ENCODE assay signal across 21 mouse cellular contexts in the genomic region with DNA sequence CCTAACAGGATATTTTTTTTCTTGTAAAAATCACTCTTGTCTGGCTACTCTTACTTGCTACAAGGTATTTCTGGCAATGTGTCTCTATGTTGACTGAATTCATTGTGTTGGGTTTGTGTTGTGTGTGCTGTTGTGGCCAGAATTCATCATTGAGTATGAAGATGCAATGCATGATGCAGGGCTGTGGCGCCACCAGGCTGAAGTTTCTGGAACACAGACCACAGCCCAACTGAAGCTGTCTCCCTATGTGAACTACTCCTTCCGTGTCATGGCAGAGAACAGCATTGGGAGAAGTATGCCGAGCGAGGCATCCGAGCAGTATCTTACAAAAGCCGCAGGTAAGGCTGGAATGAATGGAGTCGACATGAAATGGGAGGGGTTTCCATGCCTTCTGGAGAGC.
A peak's percentile ranks its signal among the peaks of the same experiment; 100 is the strongest.
DNase-seq lines count a peak whose midpoint lies in the region; ATAC-seq and TF ChIP-seq lines count a peak whose summit lies in the region.
"Had no signal": no experiment of that assay in that cellular context is flagged by ENCODE, and none has a peak within 500 bp of the region (broad histone marks: within the 10 kb centered on the region; RNA-seq: fewer than 3 reads in every experiment).

No protein-coding gene starts in this region.

- TF ChIP-seq CTCF in layer of hippocampus, adult 2 months (conservative IDR thresholded peaks at IDR 0.05) = peak; percentile 52
- TF ChIP-seq CTCF in forebrain, postnatal 0 days (IDR thresholded peaks at IDR 0.05; ENCODE audit: low read depth) = peak; percentile 67

- WGBS in midbrain, embryonic 15.5 days = 84% methylated on average over 7 of the region's 7 CpGs
- WGBS in midbrain, embryonic 13.5 days = 87% methylated on average over 7 of the region's 7 CpGs
- WGBS in forebrain, postnatal 0 days = 88% methylated on average over 7 of the region's 7 CpGs

- H3K4me1 ChIP-seq in midbrain, embryonic 15.5 days = no peaks in the 10 kb centered on the region
- H3K4me1 ChIP-seq in midbrain, embryonic 13.5 days (replicated peaks) = no peaks in the 10 kb centered on the region
- H3K4me1 ChIP-seq in forebrain, postnatal 0 days (ENCODE audit: insufficient read depth) = no peaks in the 10 kb centered on the region
- H3K4me1 ChIP-seq: embryonic facial prominence, embryonic 13.5 days; limb, embryonic 13.5 days had no signal

- no peaks in the 10 kb centered on the region for H3K9me3 ChIP-seq in midbrain, embryonic 15.5 days
- no peaks in the 10 kb centered on the region for H3K9me3 ChIP-seq in midbrain, embryonic 13.5 days
- no peaks in the 10 kb centered on the region for H3K9me3 ChIP-seq in forebrain, postnatal 0 days (ENCODE audit: low read length)
- H3K9me3 ChIP-seq: embryonic facial prominence, embryonic 13.5 days; limb, embryonic 13.5 days had no signal

- ATAC-seq in midbrain, embryonic 15.5 days (replicated peaks) = 0 out of 2 replicates have a peak, but pooled peaks have one; percentile 27
- ATAC-seq in midbrain, embryonic 13.5 days = no peak
- ATAC-seq in forebrain, postnatal 0 days = peak; percentile 67; the same call in 1 of the 2 replicates

- no peak overlapping the region for H3K4me3 ChIP-seq in layer of hippocampus, adult 2 months
- no peak overlapping the region for H3K4me3 ChIP-seq in midbrain, embryonic 15.5 days
- no peak overlapping the region for H3K4me3 ChIP-seq in midbrain, embryonic 13.5 days (replicated peaks)
- no peak overlapping the region for H3K4me3 ChIP-seq in forebrain, postnatal 0 days (ENCODE audit: low read depth, low read length)
- H3K4me3 ChIP-seq: embryonic facial prominence, embryonic 13.5 days; heart, adult 2 months; limb, embryonic 13.5 days; myocyte had no signal

- H3K4me2 ChIP-seq in midbrain, embryonic 15.5 days = no peak overlapping the region
- no peak overlapping the region for H3K4me2 ChIP-seq in midbrain, embryonic 13.5 days (replicated peaks)
- H3K4me2 ChIP-seq in forebrain, postnatal 0 days (ENCODE audit: low read depth) = no peak overlapping the region
- H3K4me2 ChIP-seq: embryonic facial prominence, embryonic 13.5 days; limb, embryonic 13.5 days had no signal

- no peak overlapping the region for H3K9ac ChIP-seq in midbrain, embryonic 15.5 days
- no peak overlapping the region for H3K9ac ChIP-seq in midbrain, embryonic 13.5 days (replicated peaks)
- H3K9ac ChIP-seq in forebrain, postnatal 0 days = no peak overlapping the region
- H3K9ac ChIP-seq: embryonic facial prominence, embryonic 13.5 days; limb, embryonic 13.5 days; liver, embryonic 14.5 days had no signal

- peaks cover 33% of the 10 kb centered on the region for H3K36me3 ChIP-seq in midbrain, embryonic 15.5 days (replicated peaks)
- H3K36me3 ChIP-seq in midbrain, embryonic 13.5 days = peaks cover 59% of the 10 kb centered on the region
- peaks cover 36% of the 10 kb centered on the region for H3K36me3 ChIP-seq in forebrain, postnatal 0 days (ENCODE audit: insufficient read depth)
- H3K36me3 ChIP-seq: embryonic facial prominence, embryonic 13.5 days; limb, embryonic 13.5 days had no signal

- H3K27me3 ChIP-seq in midbrain, embryonic 15.5 days (replicated peaks) = no peaks in the 10 kb centered on the region
- H3K27me3 ChIP-seq in midbrain, embryonic 13.5 days = no peaks in the 10 kb centered on the region
- no peaks in the 10 kb centered on the region for H3K27me3 ChIP-seq in forebrain, postnatal 0 days (ENCODE audit: insufficient read depth, low read length)
- H3K27me3 ChIP-seq: embryonic facial prominence, embryonic 13.5 days; limb, embryonic 13.5 days had no signal

- DNase-seq in cerebellum, postnatal 14 days = peak; percentile 41 to 47
- DNase-seq in cerebellum, adult 9-11 months = no peak
- DNase-seq in layer of hippocampus, adult 2 months (ENCODE audit: low spot score in 2 of 2) = no peak
- DNase-seq in layer of hippocampus, postnatal 36 days = no peak
- peak; percentile 35 for DNase-seq in forebrain, postnatal 0 days
- no peak for DNase-seq in spleen, adult 18-20 months
- DNase-seq: adrenal gland, postnatal 36 days; cerebellum, adult 18-20 months; gastrocnemius, postnatal 25 days; heart, adult 2 months; heart, postnatal 36 days; kidney, adult 2 months; kidney, postnatal 14 days; lung, postnatal 14 days; thymus, postnatal 25 days had no signal

- H3K27ac ChIP-seq in layer of hippocampus, adult 2 months = no peak overlapping the region
- no peak overlapping the region for H3K27ac ChIP-seq in midbrain, embryonic 15.5 days
- H3K27ac ChIP-seq in midbrain, embryonic 13.5 days = no peak overlapping the region
- H3K27ac ChIP-seq in forebrain, postnatal 0 days (ENCODE audit: low read depth, low read length) = no peak overlapping the region
- H3K27ac ChIP-seq: embryonic facial prominence, embryonic 13.5 days; heart, adult 2 months; limb, embryonic 13.5 days; liver, embryonic 14.5 days had no signal

Comparison
In these comparisons a context has a peak if more than half of its experiments do, and no peak if none do; other contexts are left out.
1. DNase-seq: peak in cerebellum, postnatal 14 days (2 of 2) and forebrain, postnatal 0 days (single experiment); none in cerebellum, adult 9-11 months (single experiment), layer of hippocampus, adult 2 months (0 of 2), layer of hippocampus, postnatal 36 days (0 of 2) and spleen, adult 18-20 months (0 of 2).